Mouse (Mus musculus) Patski (cell line): ENCODE measurements around the gene Pitpnm2. TPM values are rescaled to one million over a fixed set of nuclear protein-coding genes. Genes with fewer than 3 reads are reported as not detected.
"Not testable (repeated sequence)": the region's sequence is repeated elsewhere in the genome, so short reads cannot be mapped to it uniquely, and the experiment has no call there.

ENCODE experiments used
- ATAC-seq: fragments of 100-300 bp; one replicate; pipeline ENCODE4 v1.8.0; 2021
- CTCF ChIA-PET: fragments of 350-600 bp; sonication (Branson Sonifier 250); formaldehyde crosslinking; loops from one replicate; lab custom pipeline; 2022; ENCODE audit warnings: inconsistent platforms; lab: Charles Lee
- POLR2A ChIA-PET: fragments of 350-600 bp; sonication (Branson Sonifier 250); formaldehyde crosslinking; loops from one replicate; lab custom pipeline; 2022; ENCODE audit warnings: antibody characterized with exemption, inconsistent platforms; lab: Charles Lee
- DNase-seq: peaks from one replicate; pipeline ENCODE4 v3.0.0-alpha.2; 2011; ENCODE audit warnings: low read depth, low spot score
- H3K27me3 ChIP-seq: fragments of 371-371 bp; one replicate; pipeline ENCODE4 v1.5.1; 2021
- CTCF ChIP-seq: fragments of 100-300 bp; IDR thresholded peaks from one replicate; pipeline ENCODE4 v1.5.1; 2021
- in situ Hi-C: fragments of 300-500 bp; cut with MboI; formaldehyde crosslinking; loops from 3 replicates; pipeline ENCODE4 v1.11.1; 2018; ENCODE audit warnings: low pct_unique_long_range_greater_than_20kb, mixed read lengths
- polyA plus RNA-seq: library from polyadenylated mRNA; unstranded; gene quantifications from one replicate; pipeline ENCODE4 v1.2.3, GENCODE M21; 2021

Pitpnm2 gene
- polyA plus RNA-seq, 1 experiment from 2014 or later: 33.3 TPM

DNA sequence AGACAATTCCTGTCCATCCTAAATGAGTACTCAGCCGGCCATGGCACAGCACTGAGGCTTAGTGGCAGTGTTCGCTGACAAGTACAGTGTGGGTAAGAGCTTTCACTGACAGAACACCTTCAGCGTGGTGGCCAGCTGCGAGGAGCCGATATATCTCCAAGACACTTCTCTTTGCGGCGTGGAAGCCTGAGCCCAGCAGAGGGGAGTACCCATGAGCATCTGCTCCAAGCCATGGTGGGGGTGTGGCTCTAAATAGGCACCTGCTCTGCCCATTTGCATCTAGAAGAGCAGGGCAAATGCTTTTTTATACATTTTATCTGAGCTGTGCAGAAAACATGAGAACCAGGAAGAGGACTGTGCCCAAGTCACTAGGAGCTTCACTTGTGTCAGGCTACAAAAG lies 23.7 kb downstream of the Pitpnm2 start:
- H3K27me3 ChIP-seq: no peaks in the 10 kb centered on the region
- no peak for ATAC-seq
- in situ Hi-C loops: no loop called here
- TF ChIP-seq CTCF: no peak
- ChIA-PET POLR2A (no interaction called here), CTCF (interaction anchor here (1.0 to 1.4 kb wide), 2 partner anchors 34 to 63 kb away, joined by 3 to 4 read pairs; no protein-coding TSS in a partner anchor)
- no peak for DNase-seq

GRCm38 (mm10) chr5:124224321-124225092 lies 25.1 kb downstream of the Pitpnm2 start:
- ATAC-seq (no peak), DNase-seq (no peak)
- no peaks in the 10 kb centered on the region for H3K27me3 ChIP-seq
- TF ChIP-seq CTCF: no peak
- ChIA-PET POLR2A (no interaction called here), CTCF (interaction anchor here (1.1 to 2.7 kb wide), 2 partner anchors 10 to 35 kb away, joined by 3 to 5 read pairs; no protein-coding TSS in a partner anchor)
- in situ Hi-C loops: no loop called here

DNA sequence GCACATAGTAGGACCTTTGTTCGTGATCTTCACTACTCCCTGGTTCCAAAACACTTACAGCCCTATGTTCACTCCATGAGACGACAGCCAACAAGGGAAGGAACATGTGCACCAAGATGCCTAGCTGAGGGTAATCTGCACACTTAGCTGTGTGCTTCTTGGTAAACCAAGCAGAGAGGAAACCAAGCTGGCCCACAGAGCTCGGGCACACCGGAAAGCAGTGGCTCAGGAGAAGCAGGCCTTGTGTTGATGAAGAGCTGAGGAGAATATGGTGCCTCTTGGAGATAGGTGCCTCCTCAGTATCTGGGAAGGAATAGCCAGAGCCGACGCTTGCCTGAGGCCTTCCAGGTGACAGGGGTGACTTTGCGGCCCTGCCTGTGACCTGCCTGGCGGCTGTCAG lies 26.0 kb downstream of the Pitpnm2 start:
- in situ Hi-C loops: no loop called here
- TF ChIP-seq CTCF: no peak
- ChIA-PET CTCF (interaction anchor here (1.1 to 2.8 kb wide), 3 partner anchors 9 to 34 kb away, joined by 3 to 5 read pairs (median 5); no protein-coding TSS in a partner anchor), POLR2A (no interaction called here)
- no peaks in the 10 kb centered on the region for H3K27me3 ChIP-seq
- ATAC-seq (no peak), DNase-seq (no peak)

- in situ Hi-C loops: no loop called here
- TF ChIP-seq CTCF: no peak
- DNase-seq (no peak), ATAC-seq (no peak)
- CTCF ChIA-PET: interaction anchor here (2.7 to 2.8 kb wide), 2 partner anchors 10 to 12 kb away, joined by 5 read pairs; no protein-coding TSS in a partner anchor
- H3K27me3 ChIP-seq: no peaks in the 10 kb centered on the region
- POLR2A ChIA-PET: no interaction called here
Measured at GRCm38 (mm10) chr5:124222696-124223095, 26.9 kb downstream of the Pitpnm2 start.

- POLR2A ChIA-PET: interaction anchor here (0.6 kb wide), 1 partner anchor 55 kb away, joined by 4 read pairs; no protein-coding TSS in a partner anchor
- DNase-seq: no peak
- TF ChIP-seq CTCF: no peak
- in situ Hi-C loops: no loop called here
- H3K27me3 ChIP-seq: no peaks in the 10 kb centered on the region
- CTCF ChIA-PET: interaction anchor here (0.7 to 2.8 kb wide), 3 partner anchors 11 to 24 kb away, joined by 3 to 5 read pairs (median 3); no protein-coding TSS in a partner anchor
- no peak for ATAC-seq
Measured at GRCm38 (mm10) chr5:124221736-124222040, 27.9 kb downstream of the Pitpnm2 start.

DNA sequence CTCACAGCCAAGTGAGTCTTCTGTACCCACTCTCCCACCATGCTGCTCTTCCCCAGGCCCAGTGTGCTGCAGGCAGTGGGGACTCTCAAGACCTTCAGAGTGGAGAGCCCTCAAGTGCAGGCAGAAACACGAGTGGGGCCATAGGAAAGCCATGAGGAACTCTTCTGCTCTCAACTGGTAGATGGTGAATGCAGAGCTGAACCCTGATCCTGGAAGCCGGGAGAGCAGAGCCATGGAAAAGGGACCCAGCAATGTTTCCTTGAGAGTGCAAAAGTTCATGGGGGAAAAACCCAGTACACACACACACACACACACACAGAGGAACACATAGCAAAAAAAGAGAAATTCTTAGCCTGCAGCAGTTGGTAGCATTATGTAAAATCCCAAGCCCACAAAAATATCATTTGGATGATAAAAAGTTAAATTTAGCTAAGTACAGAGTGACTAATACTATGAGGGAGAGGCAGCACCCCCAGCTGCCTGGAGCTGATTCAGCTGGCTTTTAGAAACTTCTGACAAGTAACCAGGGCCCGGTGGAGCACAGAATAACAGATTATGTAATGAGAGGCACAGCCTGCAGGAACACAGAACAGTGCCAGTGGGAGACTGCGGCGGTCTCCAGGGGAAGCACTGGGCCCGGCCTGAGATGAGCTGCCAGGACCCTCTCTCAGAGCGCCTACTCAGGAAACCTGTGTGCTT lies 28.4 kb downstream of the Pitpnm2 start:
- DNase-seq: peak; percentile 91
- ChIA-PET POLR2A (interaction anchor here (0.6 to 1.2 kb wide), 2 partner anchors 12 to 55 kb away, joined by 3 to 4 read pairs; no protein-coding TSS in a partner anchor), CTCF (interaction anchor here (0.7 to 2.8 kb wide), 3 partner anchors 11 to 25 kb away, joined by 3 to 5 read pairs (median 3); no protein-coding TSS in a partner anchor)
- in situ Hi-C loops: no loop called here
- H3K27me3 ChIP-seq: no peaks in the 10 kb centered on the region
- no peak for TF ChIP-seq CTCF
- peak; percentile 73 for ATAC-seq

DNA sequence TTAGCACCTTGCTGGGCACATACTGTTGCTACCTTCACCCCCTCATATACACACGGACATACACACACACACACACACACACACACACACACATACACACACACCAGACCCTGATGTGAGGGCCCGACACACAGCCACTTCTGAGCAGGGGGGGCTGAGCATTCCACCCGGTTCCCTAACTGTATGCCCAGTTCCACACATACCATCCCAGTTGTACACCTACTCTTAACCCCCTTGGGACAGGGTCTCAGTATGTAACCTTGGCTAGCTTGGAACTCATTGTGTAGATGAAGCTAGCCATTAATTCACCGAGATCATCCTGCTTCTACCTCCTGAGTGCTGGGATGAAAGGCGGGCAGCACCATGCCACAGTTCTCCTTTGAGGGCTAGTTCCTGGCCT lies 29.0 kb downstream of the Pitpnm2 start:
- DNase-seq (no peak), ATAC-seq (no peak)
- no peaks in the 10 kb centered on the region for H3K27me3 ChIP-seq
- no peak for TF ChIP-seq CTCF
- in situ Hi-C loops: no loop called here
- ChIA-PET POLR2A (interaction anchor here (0.6 to 1.2 kb wide), 2 partner anchors 11 to 15 kb away, joined by 3 read pairs; no protein-coding TSS in a partner anchor), CTCF (interaction anchor here (1.4 kb wide), 1 partner anchor 10 kb away, joined by 3 read pairs; no protein-coding TSS in a partner anchor)

DNA sequence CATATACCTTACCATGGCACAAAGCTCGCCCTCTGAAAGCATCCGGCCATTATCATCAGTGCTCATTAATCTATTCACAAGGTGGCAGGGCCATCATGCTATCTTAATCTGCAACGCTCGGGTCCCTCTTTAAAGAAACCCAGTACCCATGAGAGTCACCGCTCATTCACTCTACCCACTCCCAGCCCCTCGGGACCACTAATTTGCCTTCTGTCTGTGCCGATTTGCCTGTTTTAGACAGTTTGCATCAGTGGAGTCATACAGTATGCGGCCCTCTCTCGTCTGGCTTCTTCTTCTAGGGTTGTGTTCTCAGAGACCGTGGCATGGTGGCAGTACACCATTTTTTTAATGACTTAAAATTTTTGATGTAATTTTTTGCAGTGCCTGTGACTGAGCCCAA lies 30.1 kb downstream of the Pitpnm2 start:
- ATAC-seq (no peak), DNase-seq (no peak)
- CTCF ChIA-PET: interaction anchor here (1.3 to 1.4 kb wide), 2 partner anchors 11 to 16 kb away, joined by 3 to 4 read pairs; no protein-coding TSS in a partner anchor
- in situ Hi-C loops: no loop called here
- no peak for TF ChIP-seq CTCF
- POLR2A ChIA-PET: no interaction called here
- no peaks in the 10 kb centered on the region for H3K27me3 ChIP-seq

GRCm38 (mm10) chr5:124218986-124219385 lies 30.6 kb downstream of the Pitpnm2 start:
- TF ChIP-seq CTCF: no peak
- in situ Hi-C loops: no loop called here
- DNase-seq (no peak), ATAC-seq (no peak)
- H3K27me3 ChIP-seq: no peaks in the 10 kb centered on the region
- ChIA-PET CTCF (interaction anchor here (1.3 to 1.4 kb wide), 2 partner anchors 12 to 16 kb away, joined by 3 to 4 read pairs; no protein-coding TSS in a partner anchor), POLR2A (no interaction called here)

DNA sequence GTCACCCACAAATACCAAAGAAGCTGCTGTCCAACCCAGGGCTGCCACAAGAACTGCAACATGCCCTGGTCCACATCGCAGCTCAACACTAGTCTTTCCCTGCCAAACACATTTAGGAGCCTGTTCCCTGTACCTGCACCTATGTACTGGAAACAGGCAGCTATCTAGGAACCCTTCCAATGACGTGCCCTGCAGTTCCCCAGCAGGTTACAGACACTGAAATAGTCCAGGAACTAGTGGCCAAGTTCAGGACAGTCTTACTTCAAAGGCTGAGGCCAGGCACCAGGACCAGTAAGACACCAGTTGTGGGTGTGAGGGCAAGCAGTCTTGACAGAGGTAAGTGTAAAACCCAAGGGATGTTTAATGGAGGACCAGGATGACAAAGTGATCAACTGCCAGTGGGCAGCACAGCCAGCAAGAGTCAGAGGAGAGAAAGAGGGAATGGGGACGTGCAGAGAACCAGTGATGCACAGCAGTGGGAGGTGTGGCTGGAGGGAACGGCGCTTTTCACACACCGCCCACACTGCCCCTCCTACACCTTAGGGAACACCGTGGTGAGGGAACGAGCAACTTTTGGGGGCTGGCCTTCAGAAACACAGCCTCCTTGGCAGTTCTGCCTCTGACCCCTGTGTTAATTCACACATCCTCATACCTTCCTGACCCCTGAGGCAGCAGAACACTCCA lies 31.9 kb downstream of the Pitpnm2 start:
- ATAC-seq (no peak), DNase-seq (no peak)
- CTCF ChIA-PET: interaction anchor here (1.3 to 1.4 kb wide), 3 partner anchors 14 to 55 kb away, joined by 3 to 4 read pairs (median 4); no protein-coding TSS in a partner anchor
- no peak for TF ChIP-seq CTCF
- no peaks in the 10 kb centered on the region for H3K27me3 ChIP-seq
- in situ Hi-C loops: no loop called here
- POLR2A ChIA-PET: no interaction called here

DNA sequence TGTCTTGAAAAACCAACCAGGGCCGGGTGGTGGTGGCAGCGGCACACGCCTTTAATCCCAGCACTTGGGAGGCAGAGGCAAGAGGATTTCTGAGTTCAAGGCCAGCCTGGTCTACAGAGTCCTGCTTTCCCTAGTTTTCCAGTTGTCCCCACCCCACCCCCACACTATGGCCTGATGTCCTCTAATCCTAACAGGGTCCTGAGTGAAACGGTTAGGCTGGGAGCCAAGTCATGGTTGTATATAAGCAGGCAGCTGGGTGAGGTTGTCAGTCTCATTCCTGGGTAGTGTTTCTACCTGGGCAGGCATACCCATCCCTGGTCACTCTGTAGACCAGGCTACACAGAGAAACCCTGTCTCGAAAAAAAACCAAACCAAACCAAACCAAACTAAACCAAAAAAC lies 32.5 kb downstream of the Pitpnm2 start:
- in situ Hi-C loops, ATAC-seq, H3K27me3 ChIP-seq, DNase-seq, POLR2A ChIA-PET: not testable (repeated sequence)
- CTCF ChIA-PET: interaction anchor here (1.3 to 1.4 kb wide), 2 partner anchors 13 to 54 kb away, joined by 3 to 4 read pairs; no protein-coding TSS in a partner anchor
